Mouse (Mus musculus) liver, embryonic 14.5 days (tissue): Measurements from ENCODE around the gene Ppp1r12b.
A peak's percentile ranks its signal among the peaks of the same experiment; 100 is the strongest.

ENCODE experiments used
- CTCF ChIP-seq: IDR thresholded peaks from 2 replicates; pipeline ENCODE4 v1.5.1; 2016; ENCODE audit warnings: antibody characterized with exemption, low read depth, control low read depth
- EP300 ChIP-seq: IDR thresholded peaks from 2 replicates; pipeline ENCODE4 v1.6.1; 2016; ENCODE audit warnings: antibody characterized with exemption, low read depth

DNA sequence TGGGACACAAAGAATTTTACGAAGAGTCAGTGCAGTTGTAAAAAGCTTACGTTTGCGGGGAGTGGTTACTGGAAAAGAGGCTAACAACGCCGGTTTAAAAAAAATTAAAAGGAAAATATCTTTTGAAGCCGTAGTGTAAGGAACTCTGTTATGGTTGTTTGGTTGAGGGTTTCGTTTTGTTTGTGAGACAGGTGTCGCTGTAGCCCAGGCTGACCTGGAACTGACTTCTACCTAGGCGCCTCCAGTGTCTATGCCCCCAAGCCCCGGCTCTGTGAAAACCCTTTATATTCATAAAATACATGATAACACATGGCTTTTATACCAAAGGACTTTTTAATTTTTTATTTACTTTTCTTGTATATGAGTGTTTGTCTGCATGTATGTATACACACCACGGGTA is 7.1 kb upstream of the Ppp1r12b start:
- TF ChIP-seq CTCF (peak; percentile 56), EP300 (no peak)
